Mouse (Mus musculus): ENCODE measurements around the gene Hoxc12.

Hoxc12 gene

DNA sequence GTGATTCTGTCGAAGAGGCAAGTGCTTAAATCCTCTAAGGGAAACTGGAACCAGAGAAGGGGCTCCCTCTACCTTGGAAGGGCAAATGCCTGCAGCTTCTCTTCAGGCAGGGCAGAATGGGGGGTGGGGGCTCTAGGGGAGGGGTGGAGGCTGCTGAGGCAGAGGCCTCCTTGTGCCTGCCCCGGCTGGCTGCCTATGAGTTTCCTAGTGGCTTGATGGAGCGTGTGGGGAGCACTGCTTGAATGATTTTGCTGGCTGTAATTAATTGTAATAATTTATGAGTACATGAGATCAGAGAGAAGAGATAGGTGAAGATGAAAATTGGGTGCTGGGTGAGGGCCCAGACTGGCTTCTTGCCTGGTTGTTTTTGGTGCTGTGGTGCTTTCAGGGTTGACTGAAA is 48.4 kb downstream of the Hoxc12 start:
- no peak for DNase-seq

DNA sequence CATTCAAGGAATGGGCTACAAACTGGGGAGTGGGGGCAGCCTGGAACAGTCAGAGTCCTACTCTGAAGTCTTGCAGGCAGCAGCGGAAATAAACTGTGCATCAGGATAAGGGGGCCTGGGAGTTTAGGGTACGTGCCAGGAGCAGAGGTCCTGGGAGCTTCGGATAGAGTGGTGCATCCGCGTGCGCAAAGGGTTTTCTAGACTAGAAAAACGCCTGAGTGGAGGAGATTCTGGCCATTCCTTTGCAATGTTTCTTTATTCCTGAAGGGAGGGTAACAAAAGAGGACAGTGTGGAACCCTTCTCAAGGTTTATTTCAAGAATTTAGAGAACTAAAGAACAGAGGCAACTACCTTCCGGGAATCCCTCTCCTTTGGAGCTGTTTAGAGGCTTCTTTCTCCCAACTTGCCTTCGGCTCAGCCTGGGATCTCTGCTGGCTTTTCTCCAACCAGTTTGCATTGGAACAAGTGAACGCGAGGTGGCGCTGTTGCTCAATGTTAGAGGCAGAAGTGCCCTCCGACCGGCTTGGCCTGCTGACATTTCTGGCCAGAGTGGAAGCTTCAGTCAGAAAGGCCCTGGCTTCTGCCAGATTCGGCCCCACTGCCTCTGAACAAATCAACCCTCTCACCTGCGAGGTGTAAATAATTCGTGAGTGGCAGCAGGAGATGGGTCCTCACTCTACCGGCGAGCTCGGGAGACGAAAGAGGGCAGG is 50.7 kb downstream of the Hoxc12 start:
- DNase-seq, result peak; percentile 95

DNA sequence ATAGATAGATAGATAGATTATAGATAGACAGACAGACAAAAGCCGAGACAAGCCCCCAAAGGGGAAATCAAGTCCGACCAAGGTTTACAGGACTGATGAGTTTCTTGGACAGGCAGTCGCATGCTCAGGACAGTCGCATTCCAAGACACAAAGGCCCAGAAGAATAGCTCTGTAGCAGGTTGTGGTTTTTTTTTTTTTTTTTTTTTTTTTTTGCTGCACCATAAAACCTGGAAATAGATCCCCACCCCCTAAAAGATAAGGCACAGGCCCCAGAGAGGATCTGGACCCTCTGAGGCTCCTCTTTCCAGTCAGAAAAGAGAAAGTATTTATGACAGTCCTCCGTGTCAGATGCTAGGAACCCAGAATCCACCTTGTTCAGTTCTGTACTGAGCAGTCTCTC is 51.5 kb downstream of the Hoxc12 start:
- DNase-seq, result no peak

Data from lung, postnatal 36 days (tissue).